Mouse (Mus musculus) testis, adult 2 months (tissue): ENCODE data around the gene 2300002M23Rik.

ENCODE experiments used
- CTCF ChIP-seq: fragments of 200-500 bp; IDR thresholded peaks from 2 replicates; pipeline ENCODE4 v1.5.1; 2012; ENCODE audit warnings: low read depth, mild to moderate bottlenecking, inconsistent platforms, low read length, moderate library complexity; ENCODE audit not compliant: control insufficient read depth, insufficient read depth, insufficient replicate concordance
- POLR2A ChIP-seq: fragments of 200-500 bp; IDR thresholded peaks from 2 replicates; pipeline ENCODE4 v1.6.1; 2012; ENCODE audit warnings: low read depth, mild to moderate bottlenecking, inconsistent platforms, low read length, moderate library complexity; ENCODE audit not compliant: control insufficient read depth

DNA sequence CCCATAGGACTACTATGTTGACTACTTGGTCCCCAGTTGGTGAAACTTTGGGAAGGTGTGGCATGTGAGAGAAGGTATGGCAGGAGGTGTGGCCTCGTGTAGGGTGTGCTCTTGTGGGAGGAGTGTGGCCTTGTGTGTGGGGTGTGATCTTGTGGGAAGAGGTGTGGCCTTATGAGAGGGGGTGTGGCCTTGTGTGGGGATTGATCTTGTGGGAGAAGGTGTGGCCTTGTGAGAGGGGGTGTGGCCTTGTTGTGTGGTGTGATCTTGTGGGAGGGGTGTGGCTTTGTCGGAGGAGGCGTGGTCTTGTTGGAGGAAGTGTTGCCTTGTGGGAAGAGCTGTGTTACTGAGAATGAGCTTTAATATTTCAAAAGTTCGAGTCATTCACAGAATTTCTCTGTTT is 49.9 kb downstream of the 2300002M23Rik start:
- no peak for TF ChIP-seq POLR2A
- no peak for TF ChIP-seq CTCF
